Mouse (Mus musculus): Measurements from ENCODE around the gene Tmem135.

- TF ChIP-seq KAT2A (conservative IDR thresholded peaks at IDR 0.05; ENCODE audit: low read depth, low read length) (no peak), ZMIZ1 (IDR thresholded peaks at IDR 0.05; ENCODE audit: low read depth, low read length) (no peak), TCF12 (IDR thresholded peaks at IDR 0.05; ENCODE audit: low read depth, low read length) (no peak), USF1 (IDR thresholded peaks at IDR 0.05; ENCODE audit: low read depth, low read length) (no peak), RAD21 (IDR thresholded peaks at IDR 0.05; ENCODE audit: low read depth, low read length) (peak; percentile 64), EP300 (IDR thresholded peaks at IDR 0.05; ENCODE audit: low read depth in 1 of 2, low read length in 2 of 2) (no peak), MAX (IDR thresholded peaks at IDR 0.05; ENCODE audit: low read length) (no peak), CTCF (IDR thresholded peaks at IDR 0.05 in 2 of 3, conservative IDR thresholded peaks at IDR 0.05 in 1 of 3; ENCODE audit: control insufficient read depth in 1 of 3, insufficient read depth in 1 of 3, low read depth in 2 of 3, low read length in 3 of 3, poor library complexity in 1 of 3, severe bottlenecking in 1 of 3) (peak in 1 of 3 experiments; percentile 61; a peak in 3 of 6 replicates), ZC3H11A (IDR thresholded peaks at IDR 0.05; ENCODE audit: low read depth, low read length) (0 out of 2 replicates have a peak, but pooled peaks have one; percentile 39), MEF2A (IDR thresholded peaks at IDR 0.05; ENCODE audit: extremely low read depth, insufficient replicate concordance, low read depth, low read length, poor library complexity, severe bottlenecking) (no peak)
Measured at GRCm38 (mm10) chr7:89392825-89393224, 11.2 kb downstream of the Tmem135 start.
